Mouse (Mus musculus) stomach, postnatal 0 days (tissue): ENCODE measurements around the gene Gng7.

Source experiments
- CTCF ChIP-seq: IDR thresholded peaks from 2 replicates; pipeline ENCODE4 v1.5.1; 2016; ENCODE audit warnings: antibody characterized with exemption, low read depth, mild to moderate bottlenecking, moderate library complexity
- EP300 ChIP-seq: optimal IDR thresholded peaks from 2 replicates; pipeline ENCODE3; 2016; ENCODE audit warnings: antibody characterized with exemption

- peak; percentile 79 for TF ChIP-seq CTCF
- TF ChIP-seq EP300 = no peak
These were observed 16.0 kb downstream of the Gng7 start for GRCm38 (mm10) chr10:80998778-80999177.
